Comparison of ENCODE assay signal across 8 mouse cellular contexts in the genomic region with DNA sequence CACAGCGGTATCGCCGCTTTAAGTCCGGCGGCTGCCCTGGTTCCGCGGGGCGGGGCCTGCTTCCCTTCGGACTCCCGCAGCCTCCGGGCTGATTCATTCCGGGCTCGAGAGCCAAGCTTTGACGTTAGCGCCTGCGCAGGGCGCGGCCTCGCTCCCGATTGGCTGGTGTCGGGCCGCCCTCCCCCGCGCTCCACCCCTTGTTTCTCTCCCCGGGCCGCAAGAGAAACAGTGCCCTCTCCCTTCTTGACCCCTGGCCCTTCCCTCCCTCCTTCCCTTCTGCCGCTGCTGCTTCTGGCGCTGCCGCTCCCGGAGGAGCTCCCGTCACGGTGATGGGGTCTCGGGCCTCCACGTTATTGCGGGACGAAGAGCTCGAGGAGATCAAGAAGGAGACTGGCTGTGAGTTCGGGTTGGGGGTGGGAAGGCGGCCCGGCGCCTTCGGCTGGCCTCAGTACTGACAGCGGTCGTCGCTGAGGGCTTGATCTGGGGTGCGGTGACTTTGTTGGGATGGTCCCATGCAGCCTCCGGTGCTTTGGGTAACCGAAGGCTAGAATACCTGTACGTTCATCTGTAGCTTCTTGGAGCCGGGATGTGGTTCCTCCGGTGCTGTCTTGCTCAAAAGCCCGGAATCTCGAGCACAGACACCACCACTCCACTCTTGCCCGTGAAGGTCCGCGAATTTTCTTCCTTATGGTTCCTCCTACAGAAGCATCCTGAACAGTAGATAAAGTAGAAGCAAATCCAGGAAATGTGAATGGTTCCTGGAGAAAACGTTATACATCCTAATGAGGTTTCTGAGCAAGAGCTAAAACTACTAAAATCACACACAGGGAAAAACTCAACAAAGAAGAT. TPM values are rescaled to one million over a fixed set of nuclear protein-coding genes. Genes with fewer than 3 reads are reported as not detected.
DNase-seq lines count a peak whose midpoint lies in the region; ATAC-seq lines count a peak whose summit lies in the region.

A gene (minus strand): TSS at position 106 of the 849 bp plus-strand sequence.
A gene (plus strand): TSS at position 176 of the 849 bp plus-strand sequence.

- peak; percentile 87 for ATAC-seq in megakaryocyte progenitor cell, adult 5-6 weeks (replicated peaks; ENCODE audit: poor library complexity)

- peak; percentile 99 for DNase-seq in adipocyte (ENCODE audit: low spot score)
- DNase-seq in embryo, embryonic 10 days (ENCODE audit: low spot score): peak; percentile 98
- peak; percentile 99 for DNase-seq in gastrocnemius, postnatal 10 days
- peak; percentile 98 for DNase-seq in induced T-regulatory cell, adult 2 months (ENCODE audit: low read depth)
- peak; percentile 90 to 98 for DNase-seq in left cerebral cortex, adult 9 months (ENCODE audit: low spot score in 2 of 2)
- peak; percentile 99 for DNase-seq in right cerebral cortex, postnatal 14 days
- DNase-seq in urinary bladder, postnatal 36 days (ENCODE audit: low spot score in 2 of 2): peak; percentile 97 to 99

RNA-seq across cellular contexts. Expression of the first gene that starts in this region (rescaled TPM):
- under 1 TPM; 0.14 to 0.20 TPM for total RNA-seq in gastrocnemius, postnatal 10 days (2021)
- not detected in 2 replicates for total RNA-seq in megakaryocyte progenitor cell, adult 5-6 weeks (2015)
- 0.98 and 2.0 TPM in 2 replicates for total RNA-seq in megakaryocyte progenitor cell, adult 5-6 weeks (2017)

RNA-seq across cellular contexts. Expression of the second gene that starts in this region (rescaled TPM):
- 10 to 100 TPM; 55.8 to 57.9 TPM for total RNA-seq in gastrocnemius, postnatal 10 days (2021)
- 47.9 and 51.9 TPM in 2 replicates for total RNA-seq in megakaryocyte progenitor cell, adult 5-6 weeks (2015)
- total RNA-seq in megakaryocyte progenitor cell, adult 5-6 weeks (2017): 49.1 and 57.9 TPM in 2 replicates

Comparison
In these comparisons a context has a peak if more than half of its experiments do, and no peak if none do; other contexts are left out.
1. Peak in every context shown above with its lines: DNase-seq and ATAC-seq.